Mouse (Mus musculus): ENCODE measurements around the gene AU021092. TPM values are rescaled to one million over a fixed set of nuclear protein-coding genes. Genes with fewer than 3 reads are reported as not detected.
"Not testable (repeated sequence)": the region's sequence is repeated elsewhere in the genome, so short reads cannot be mapped to it uniquely, and the experiment has no call there.

Gene AU021092
- polyA plus RNA-seq, 1 experiment from 2014 or later, result 2.4 TPM

DNA sequence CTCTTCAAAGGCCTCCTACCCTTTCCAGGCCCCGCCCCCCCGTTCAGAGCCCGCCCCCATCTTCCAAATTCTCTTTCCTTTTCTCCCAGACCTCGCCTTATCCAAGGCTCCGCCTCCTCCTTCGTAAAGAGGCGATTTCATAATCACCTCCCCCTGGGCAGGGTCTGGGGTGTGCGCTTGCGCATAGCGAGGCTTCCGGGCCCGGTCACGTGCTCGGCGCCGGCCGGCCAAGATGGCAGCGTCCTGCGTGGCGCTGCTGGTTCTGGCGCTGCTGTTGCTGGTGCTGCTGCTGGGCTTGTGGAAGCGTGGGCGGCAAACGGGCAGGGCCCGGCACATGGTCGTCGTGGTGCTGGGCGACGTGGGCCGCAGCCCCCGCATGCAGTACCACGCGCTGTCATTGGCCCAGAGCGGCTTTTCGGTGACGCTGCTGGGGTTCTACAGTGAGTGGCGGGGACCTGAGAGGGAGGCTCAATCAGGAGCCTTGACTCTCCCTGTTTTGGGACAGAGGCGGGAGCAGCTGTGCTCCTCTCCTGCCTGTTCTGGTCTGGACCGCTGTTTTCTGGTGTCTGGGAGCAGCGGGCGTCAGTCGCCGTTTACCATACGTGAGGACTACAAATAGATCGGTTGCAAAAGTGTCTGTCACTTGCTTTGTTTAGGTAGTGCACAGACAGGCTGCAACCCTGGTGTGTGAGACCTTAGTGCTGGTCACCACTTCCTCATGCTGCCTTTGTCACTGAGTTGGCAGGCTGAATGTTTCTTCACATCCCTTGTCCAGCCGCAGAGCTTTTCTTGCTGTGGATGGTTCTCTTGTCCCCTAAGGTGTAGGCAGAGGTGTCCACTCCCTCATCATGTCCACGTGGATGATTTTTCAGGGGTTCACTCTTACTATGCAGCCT is 11.6 kb upstream of the AU021092 start, which contains the start of gene Alg1:
Alg1 (plus strand) TSS at position 204 of the 896 bp plus-strand sequence.
- peak within 1 kb of the TSS; percentile 83 for H3K27ac ChIP-seq (ENCODE audit: low read depth)
- TF ChIP-seq CTCF (IDR thresholded peaks at IDR 0.05; ENCODE audit: low read depth) (no peak), EP300 (IDR thresholded peaks at IDR 0.05; ENCODE audit: low read depth) (no peak)

DNA sequence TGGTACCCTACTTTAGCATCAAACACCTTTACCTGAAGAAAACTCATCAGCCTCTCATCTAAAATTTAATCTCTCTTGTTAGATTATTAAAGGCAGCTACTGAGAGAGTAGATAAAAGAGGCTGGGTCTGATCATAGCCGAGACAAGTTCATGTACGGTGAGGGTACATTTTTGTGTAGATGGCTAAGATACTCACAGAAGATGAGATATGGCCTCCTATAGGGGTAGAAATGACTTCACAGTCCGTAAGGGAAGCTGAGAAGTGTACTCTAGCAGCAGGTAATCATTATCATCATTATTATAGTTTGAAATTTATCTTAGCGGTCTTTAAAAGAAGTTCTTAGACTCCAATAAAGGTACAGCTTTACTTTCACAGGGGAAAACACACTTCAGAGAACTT is 10.9 kb upstream of the AU021092 start:
- ATAC-seq (no peak), DNase-seq (no peak)
- peak overlapping the region; percentile 84 for H3K4me3 ChIP-seq (ENCODE audit: low read depth, low read length)
- H3K4me2 ChIP-seq (ENCODE audit: low read depth, low read length), result peak overlapping the region; percentile 77
- H3K27me3 ChIP-seq (ENCODE audit: insufficient read depth, low read length), result no peaks in the 10 kb centered on the region
- H3K36me3 ChIP-seq (replicated peaks; ENCODE audit: insufficient read depth, low read length), result no peaks in the 10 kb centered on the region
- no peak overlapping the region for H3K9ac ChIP-seq (replicated peaks)
- peaks cover 14% of the 10 kb centered on the region for H3K4me1 ChIP-seq (ENCODE audit: insufficient read depth)
- TF ChIP-seq CTCF (IDR thresholded peaks at IDR 0.05; ENCODE audit: low read depth) (no peak), EP300 (IDR thresholded peaks at IDR 0.05; ENCODE audit: low read depth) (no peak)
- 0 out of 2 replicates have a peak, but pooled peaks cover 3% of the 10 kb centered on the region for H3K9me3 ChIP-seq (ENCODE audit: low read length)
- 76% methylated on average over 4 of the region's 4 CpGs for WGBS (ENCODE audit: insufficient replicate concordance)
- H3K27ac ChIP-seq (ENCODE audit: low read depth), result no peak overlapping the region

More for the DNA sequence above, 11.6 kb upstream of the AU021092 start, which contains the start of gene Alg1:
- Histone ChIP-seq H3K4me1 (ENCODE audit: insufficient read depth) (peaks cover 14% of the 10 kb centered on the region), H3K4me2 (ENCODE audit: low read depth, low read length) (peak within 1 kb of the TSS; percentile 77), H3K27me3 (ENCODE audit: insufficient read depth, low read length) (no peaks in the 10 kb centered on the region), H3K4me3 (ENCODE audit: low read depth, low read length) (peak within 1 kb of the TSS; percentile 84), H3K9me3 (ENCODE audit: low read length) (0 out of 2 replicates have a peak, but pooled peaks cover 3% of the 10 kb centered on the region), H3K9ac (replicated peaks) (peak within 1 kb of the TSS; percentile 85), H3K36me3 (replicated peaks; ENCODE audit: insufficient read depth, low read length) (peaks cover 2% of the 10 kb centered on the region; the same call in 1 of the 2 replicates)
- DNase-seq (peak; percentile 93), ATAC-seq (peak; percentile 93)
- WGBS (ENCODE audit: insufficient replicate concordance), result 2% methylated on average over 47 of the region's 47 CpGs

DNA sequence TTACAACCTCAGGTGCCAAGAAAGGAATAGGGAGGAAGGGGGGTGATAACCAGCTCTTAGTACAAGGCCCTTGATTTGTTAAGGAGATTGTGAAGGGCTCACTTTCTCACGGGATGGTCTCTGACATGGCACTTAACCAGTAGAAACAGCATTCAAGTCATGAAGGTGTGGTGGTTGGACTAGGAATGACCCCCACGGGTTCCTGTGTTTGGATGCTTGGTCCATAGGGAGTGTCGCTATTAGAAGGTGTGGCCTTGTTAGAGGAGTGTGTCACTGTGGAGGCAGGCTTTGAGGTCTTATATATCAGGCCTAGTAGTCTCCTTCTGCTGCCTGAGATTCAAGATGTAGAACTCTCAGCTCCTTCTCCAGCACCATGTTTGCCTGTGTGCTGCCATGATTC is 6.0 kb upstream of the AU021092 start:
- not testable (repeated sequence) for H3K27me3 ChIP-seq (ENCODE audit: insufficient read depth, low read length); H3K4me3 ChIP-seq (ENCODE audit: low read depth, low read length); H3K4me1 ChIP-seq (ENCODE audit: insufficient read depth); H3K4me2 ChIP-seq (ENCODE audit: low read depth, low read length); H3K9me3 ChIP-seq (ENCODE audit: low read length); DNase-seq; H3K27ac ChIP-seq (ENCODE audit: low read depth); H3K36me3 ChIP-seq (replicated peaks; ENCODE audit: insufficient read depth, low read length); H3K9ac ChIP-seq (replicated peaks); ATAC-seq
- 76% methylated on average over 3 of the region's 3 CpGs for WGBS (ENCODE audit: insufficient replicate concordance)

DNA sequence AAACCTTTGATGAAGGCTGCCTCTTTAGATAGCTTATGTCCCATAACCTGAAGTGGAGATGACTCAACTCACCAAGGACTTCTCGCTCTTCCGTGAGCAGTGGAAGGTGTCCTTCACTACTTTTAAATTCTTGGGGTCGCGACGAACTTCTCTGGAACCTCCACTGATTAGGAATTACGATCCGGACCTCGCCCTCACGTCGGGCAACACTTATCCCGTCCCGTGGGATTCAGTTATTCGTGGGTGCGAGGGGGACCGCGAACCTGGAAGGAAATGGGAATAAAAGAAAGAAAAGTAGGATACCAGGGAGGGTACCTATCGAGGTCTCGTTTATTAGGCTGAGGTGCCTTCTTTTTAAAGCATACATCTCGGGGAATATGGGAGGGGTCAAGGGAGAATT is 5.4 kb upstream of the AU021092 start:
- not testable (repeated sequence) for H3K4me1 ChIP-seq (ENCODE audit: insufficient read depth); H3K4me2 ChIP-seq (ENCODE audit: low read depth, low read length); ATAC-seq; H3K27me3 ChIP-seq (ENCODE audit: insufficient read depth, low read length); H3K36me3 ChIP-seq (replicated peaks; ENCODE audit: insufficient read depth, low read length); H3K9ac ChIP-seq (replicated peaks); H3K9me3 ChIP-seq (ENCODE audit: low read length); H3K27ac ChIP-seq (ENCODE audit: low read depth); DNase-seq; H3K4me3 ChIP-seq (ENCODE audit: low read depth, low read length)
- WGBS (ENCODE audit: insufficient replicate concordance), result 71% methylated on average over 19 of the region's 19 CpGs

GRCm38 (mm10) chr16:5226534-5226933 is 4.4 kb upstream of the AU021092 start:
- not testable (repeated sequence) for H3K9me3 ChIP-seq (ENCODE audit: low read length); DNase-seq; H3K4me1 ChIP-seq (ENCODE audit: insufficient read depth); H3K36me3 ChIP-seq (replicated peaks; ENCODE audit: insufficient read depth, low read length); H3K27ac ChIP-seq (ENCODE audit: low read depth); H3K27me3 ChIP-seq (ENCODE audit: insufficient read depth, low read length); H3K4me3 ChIP-seq (ENCODE audit: low read depth, low read length); ATAC-seq; H3K9ac ChIP-seq (replicated peaks); H3K4me2 ChIP-seq (ENCODE audit: low read depth, low read length)
- 14% methylated on average over 1 of the region's 1 CpGs for WGBS (ENCODE audit: insufficient replicate concordance)

DNA sequence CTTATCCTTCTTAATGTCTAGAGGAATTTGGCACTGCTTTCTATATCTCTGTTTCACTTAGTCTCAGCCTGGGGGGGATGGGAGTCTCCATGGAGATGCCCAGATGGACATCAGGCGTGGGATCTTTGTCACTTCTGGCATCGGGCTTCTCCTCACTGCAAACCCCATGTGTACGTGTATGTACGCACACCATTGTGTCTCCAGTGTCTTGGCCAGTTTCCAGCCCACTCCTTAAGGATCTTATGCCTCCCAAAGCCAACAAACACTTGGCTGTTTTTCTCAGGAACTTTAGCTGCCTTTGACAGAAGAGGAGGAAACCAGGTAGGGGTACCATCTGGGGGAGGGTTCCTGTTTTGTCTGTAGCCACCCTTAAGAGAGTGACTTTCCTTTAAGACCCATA is 696 bp downstream of the AU021092 start:
- no peak overlapping the region for H3K4me2 ChIP-seq (ENCODE audit: low read depth, low read length)
- H3K27me3 ChIP-seq (ENCODE audit: insufficient read depth, low read length), result no peaks in the 10 kb centered on the region
- no peak overlapping the region for H3K27ac ChIP-seq (ENCODE audit: low read depth)
- ATAC-seq, result no peak
- H3K4me3 ChIP-seq (ENCODE audit: low read depth, low read length), result no peak overlapping the region
- TF ChIP-seq EP300 (IDR thresholded peaks at IDR 0.05; ENCODE audit: low read depth) (no peak), CTCF (IDR thresholded peaks at IDR 0.05; ENCODE audit: low read depth) (no peak)
- H3K9ac ChIP-seq (replicated peaks), result no peak overlapping the region
- WGBS (ENCODE audit: insufficient replicate concordance), result 55% methylated on average over 4 of the region's 4 CpGs
- H3K36me3 ChIP-seq (replicated peaks; ENCODE audit: insufficient read depth, low read length), result no peaks in the 10 kb centered on the region
- no peaks in the 10 kb centered on the region for H3K9me3 ChIP-seq (ENCODE audit: low read length)
- no peaks in the 10 kb centered on the region for H3K4me1 ChIP-seq (ENCODE audit: insufficient read depth)
- no peak for DNase-seq

Measured in liver, postnatal 0 days (tissue).